Mouse (Mus musculus): ENCODE measurements around the gene Hist1h3b. TPM values are rescaled to one million over a fixed set of nuclear protein-coding genes. Genes with fewer than 3 reads are reported as not detected.
A peak's percentile ranks its signal among the peaks of the same experiment; 100 is the strongest.
"Not testable (repeated sequence)": the region's sequence is repeated elsewhere in the genome, so short reads cannot be mapped to it uniquely, and the experiment has no call there.

Hist1h3b gene
- polyA plus RNA-seq, 1 experiment: 1.3 TPM

GRCm38 (mm10) chr13:23745381-23746161 lies 6.5 kb upstream of the Hist1h3b start, which contains the start of gene Hist1h3c:
TSS of gene Hist1h3c (minus strand) at chr13:23745602.
- TF ChIP-seq E2F4 (IDR thresholded peaks at IDR 0.05; ENCODE audit: insufficient read depth) (peak; percentile 75), MAX (IDR thresholded peaks at IDR 0.05; ENCODE audit: low read depth) (no peak), POLR2A (IDR thresholded peaks at IDR 0.05; ENCODE audit: insufficient read length, low read depth) (peak; percentile 42), TCF12 (IDR thresholded peaks at IDR 0.05; ENCODE audit: insufficient read depth, poor library complexity, severe bottlenecking) (no peak), SRF (IDR thresholded peaks at IDR 0.05; ENCODE audit: control insufficient read depth, insufficient read length, low read depth) (no peak), REST (IDR thresholded peaks at IDR 0.05; ENCODE audit: insufficient read depth, insufficient read length) (no peak), MYOD1 (IDR thresholded peaks at IDR 0.05; ENCODE audit: control insufficient read depth in 1 of 3, insufficient read length in 2 of 3, low read depth in 2 of 3) (no peak), USF1 (IDR thresholded peaks at IDR 0.05; ENCODE audit: low read depth) (peak; percentile 27), CEBPB (IDR thresholded peaks at IDR 0.05; ENCODE audit: insufficient read depth, poor library complexity, severe bottlenecking) (no peak), POLR2AphosphoS2 (IDR thresholded peaks at IDR 0.05; ENCODE audit: insufficient read length, low read depth) (no peak), TCF3 (IDR thresholded peaks at IDR 0.05; ENCODE audit: insufficient read length, low read depth) (no peak), MYOG (IDR thresholded peaks at IDR 0.05; ENCODE audit: control insufficient read depth in 1 of 3, insufficient read depth in 1 of 3, insufficient read length in 2 of 3, low read depth in 2 of 3) (no peak)
- Histone ChIP-seq H3K4me2 (ENCODE audit: low read depth) (peak within 1 kb of the TSS; percentile 94), H3K79me2 (ENCODE audit: control insufficient read depth, insufficient read depth) (no peaks in the 10 kb centered on the region), H3K36me3 (ENCODE audit: control insufficient read depth, insufficient read depth) (no peaks in the 10 kb centered on the region), H3ac (ENCODE audit: control insufficient read depth, insufficient read length) (no peak within 1 kb of the TSS), H3K4me3 (peak within 1 kb of the TSS; percentile 19), H3K27me3 (ENCODE audit: control insufficient read depth, insufficient read depth, insufficient read length) (no peaks in the 10 kb centered on the region)

- Histone ChIP-seq H3K4me3 (peak within 1 kb of the TSS; percentile 19), H3K4me2 (ENCODE audit: low read depth) (peak within 1 kb of the TSS; percentile 94)
- H3K27me3 ChIP-seq (ENCODE audit: control insufficient read depth, insufficient read depth, insufficient read length); H3ac ChIP-seq (ENCODE audit: control insufficient read depth, insufficient read length); H3K36me3 ChIP-seq (ENCODE audit: control insufficient read depth, insufficient read depth); H3K79me2 ChIP-seq (ENCODE audit: control insufficient read depth, insufficient read depth): not testable (repeated sequence)
- TF ChIP-seq SRF (IDR thresholded peaks at IDR 0.05; ENCODE audit: control insufficient read depth, insufficient read length, low read depth) (peak; percentile 95), POLR2A (IDR thresholded peaks at IDR 0.05; ENCODE audit: insufficient read length, low read depth) (peak; percentile 41), POLR2AphosphoS2 (IDR thresholded peaks at IDR 0.05; ENCODE audit: insufficient read length, low read depth) (peak; percentile 98)
These were observed 5.6 kb upstream of the Hist1h3b start, which contains the start of gene Hist1h2bb for GRCm38 (mm10) chr13:23746201-23747080. TSS of gene Hist1h2bb (plus strand) at chr13:23746734.

GRCm38 (mm10) chr13:23747081-23747891 lies 4.8 kb upstream of the Hist1h3b start:
- H3K4me3 ChIP-seq: no peak overlapping the region
- TF ChIP-seq E2F4 (IDR thresholded peaks at IDR 0.05; ENCODE audit: insufficient read depth) (no peak), TCF3 (IDR thresholded peaks at IDR 0.05; ENCODE audit: insufficient read length, low read depth) (no peak), TCF12 (IDR thresholded peaks at IDR 0.05; ENCODE audit: insufficient read depth, poor library complexity, severe bottlenecking) (no peak), MAX (IDR thresholded peaks at IDR 0.05; ENCODE audit: low read depth) (no peak), SRF (IDR thresholded peaks at IDR 0.05; ENCODE audit: control insufficient read depth, insufficient read length, low read depth) (no peak), POLR2AphosphoS2 (IDR thresholded peaks at IDR 0.05; ENCODE audit: insufficient read length, low read depth) (peak; percentile 27), MYOD1 (IDR thresholded peaks at IDR 0.05; ENCODE audit: control insufficient read depth in 1 of 3, insufficient read length in 2 of 3, low read depth in 2 of 3) (no peak), REST (IDR thresholded peaks at IDR 0.05; ENCODE audit: insufficient read depth, insufficient read length) (no peak), POLR2A (IDR thresholded peaks at IDR 0.05; ENCODE audit: insufficient read length, low read depth) (peak; percentile 89), MYOG (IDR thresholded peaks at IDR 0.05; ENCODE audit: control insufficient read depth in 1 of 3, insufficient read depth in 1 of 3, insufficient read length in 2 of 3, low read depth in 2 of 3) (no peak), CEBPB (IDR thresholded peaks at IDR 0.05; ENCODE audit: insufficient read depth, poor library complexity, severe bottlenecking) (no peak), USF1 (IDR thresholded peaks at IDR 0.05; ENCODE audit: low read depth) (no peak)
- no peaks in the 10 kb centered on the region for H3K27me3 ChIP-seq (ENCODE audit: control insufficient read depth, insufficient read depth, insufficient read length)
- H3ac ChIP-seq (ENCODE audit: control insufficient read depth, insufficient read length): no peak overlapping the region
- H3K4me2 ChIP-seq (ENCODE audit: low read depth): peak overlapping the region; percentile 94
- H3K79me2 ChIP-seq (ENCODE audit: control insufficient read depth, insufficient read depth): no peaks in the 10 kb centered on the region
- H3K36me3 ChIP-seq (ENCODE audit: control insufficient read depth, insufficient read depth): no peaks in the 10 kb centered on the region

GRCm38 (mm10) chr13:23747892-23748288 lies 4.2 kb upstream of the Hist1h3b start:
- H3K36me3 ChIP-seq (ENCODE audit: control insufficient read depth, insufficient read depth): no peaks in the 10 kb centered on the region
- TF ChIP-seq MYOD1 (IDR thresholded peaks at IDR 0.05; ENCODE audit: control insufficient read depth in 1 of 3, insufficient read length in 2 of 3, low read depth in 2 of 3) (no peak), E2F4 (IDR thresholded peaks at IDR 0.05; ENCODE audit: insufficient read depth) (no peak), MYOG (IDR thresholded peaks at IDR 0.05; ENCODE audit: control insufficient read depth in 1 of 3, insufficient read depth in 1 of 3, insufficient read length in 2 of 3, low read depth in 2 of 3) (no peak), USF1 (IDR thresholded peaks at IDR 0.05; ENCODE audit: low read depth) (no peak), POLR2A (IDR thresholded peaks at IDR 0.05; ENCODE audit: insufficient read length, low read depth) (no peak), MAX (IDR thresholded peaks at IDR 0.05; ENCODE audit: low read depth) (no peak), REST (IDR thresholded peaks at IDR 0.05; ENCODE audit: insufficient read depth, insufficient read length) (no peak), CEBPB (IDR thresholded peaks at IDR 0.05; ENCODE audit: insufficient read depth, poor library complexity, severe bottlenecking) (no peak), TCF3 (IDR thresholded peaks at IDR 0.05; ENCODE audit: insufficient read length, low read depth) (no peak), TCF12 (IDR thresholded peaks at IDR 0.05; ENCODE audit: insufficient read depth, poor library complexity, severe bottlenecking) (no peak), SRF (IDR thresholded peaks at IDR 0.05; ENCODE audit: control insufficient read depth, insufficient read length, low read depth) (no peak), POLR2AphosphoS2 (IDR thresholded peaks at IDR 0.05; ENCODE audit: insufficient read length, low read depth) (no peak)
- H3K79me2 ChIP-seq (ENCODE audit: control insufficient read depth, insufficient read depth): no peaks in the 10 kb centered on the region
- H3K4me2 ChIP-seq (ENCODE audit: low read depth): peak overlapping the region; percentile 94
- H3K27me3 ChIP-seq (ENCODE audit: control insufficient read depth, insufficient read depth, insufficient read length): no peaks in the 10 kb centered on the region
- no peak overlapping the region for H3K4me3 ChIP-seq
- no peak overlapping the region for H3ac ChIP-seq (ENCODE audit: control insufficient read depth, insufficient read length)

Data from myocyte (in vitro differentiated cells).